Mouse (Mus musculus): ENCODE data around the gene Hivep3.

- TF ChIP-seq CTCF (IDR thresholded peaks at IDR 0.05; ENCODE audit: borderline replicate concordance, extremely low read depth, insufficient read depth, insufficient read length) (no peak), POLR2A (IDR thresholded peaks at IDR 0.05; ENCODE audit: borderline replicate concordance, extremely low read depth, insufficient read depth, insufficient read length, poor library complexity, severe bottlenecking) (no peak)
Measured at GRCm38 (mm10) chr4:120144343-120144742, 410.8 kb downstream of the Hivep3 start.
